Mouse (Mus musculus): Measurements from ENCODE around the gene Slc6a6. TPM values are rescaled to one million over a fixed set of nuclear protein-coding genes. Genes with fewer than 3 reads are reported as not detected.

Slc6a6 gene
- total and polyA plus RNA-seq, 3 experiments: 0.03 to 2.8 TPM; not detected in 1

DNA sequence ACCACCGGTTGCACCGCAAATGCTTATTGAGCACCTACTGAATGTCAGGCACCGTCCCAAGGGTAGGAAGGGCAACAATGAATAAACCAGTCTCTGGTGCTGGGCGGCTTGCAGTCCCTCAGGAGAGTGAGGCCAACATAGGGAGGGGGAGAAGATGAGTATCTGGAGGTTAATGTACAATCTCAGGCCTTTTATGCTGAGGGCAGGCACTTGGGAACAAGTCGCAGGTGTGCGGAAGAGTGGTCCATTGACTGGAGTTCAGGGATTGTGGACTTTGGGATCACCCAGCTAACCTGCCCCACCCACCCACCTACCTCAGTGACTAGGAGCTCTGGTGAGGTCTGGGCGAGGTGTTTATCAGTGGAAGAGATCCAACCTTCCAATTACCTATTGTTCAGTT, 6.8 kb downstream of the Slc6a6 start:
- H3K9me3 ChIP-seq (replicated peaks): no peaks in the 10 kb centered on the region
- peaks cover 2% of the 10 kb centered on the region; the same call in 1 of the 2 replicates for H3K27me3 ChIP-seq (ENCODE audit: insufficient read depth, low read length)
- no peaks in the 10 kb centered on the region for H3K36me3 ChIP-seq (replicated peaks)
- H3K4me3 ChIP-seq (ENCODE audit: low read depth, low read length): no peak overlapping the region
- H3K4me1 ChIP-seq (ENCODE audit: insufficient read depth, low read depth, low read length): no peaks in the 10 kb centered on the region
- TF ChIP-seq TAL1 (conservative IDR thresholded peaks at IDR 0.05; ENCODE audit: low read depth, low read length) (no peak), GATA1 (IDR thresholded peaks at IDR 0.05; ENCODE audit: borderline replicate concordance, low read length) (no peak), POLR2AphosphoS5 (IDR thresholded peaks at IDR 0.05; ENCODE audit: insufficient replicate concordance, low read depth, low read length) (no peak), GATA2 (IDR thresholded peaks at IDR 0.05; ENCODE audit: borderline replicate concordance, low read depth, low read length) (no peak), CTCF (IDR thresholded peaks at IDR 0.05; ENCODE audit: low read depth, low read length) (no peak)
- no peak for ATAC-seq (ENCODE audit: extremely low read depth, insufficient number of reproducible peaks, low FRiP score, poor library complexity, severe bottlenecking)
- DNase-seq (ENCODE audit: low spot score): no peak

DNA sequence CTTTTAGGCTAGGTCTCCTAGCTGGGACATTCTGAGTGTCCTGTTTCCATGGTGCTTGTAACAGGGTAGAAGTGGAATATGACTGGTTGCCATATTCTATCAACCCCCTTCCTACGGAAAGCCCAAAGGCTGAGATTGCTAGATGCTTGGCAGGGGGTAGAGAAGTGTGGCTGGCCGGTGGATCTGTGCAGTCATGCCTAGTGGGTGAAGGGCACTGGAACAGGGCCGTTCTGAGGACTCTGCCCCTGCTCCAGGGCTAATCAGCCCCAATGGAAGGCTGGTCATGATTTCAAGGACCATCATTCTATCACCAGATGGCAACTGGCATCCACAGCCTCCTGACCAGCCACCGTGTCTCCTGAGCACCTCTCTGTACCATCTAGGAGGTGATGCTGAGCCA, 7.7 kb downstream of the Slc6a6 start:
- Histone ChIP-seq H3K9me3 (replicated peaks) (no peaks in the 10 kb centered on the region), H3K4me3 (ENCODE audit: low read depth, low read length) (no peak overlapping the region), H3K27me3 (ENCODE audit: insufficient read depth, low read length) (peaks cover 2% of the 10 kb centered on the region; the same call in 1 of the 2 replicates), H3K36me3 (replicated peaks) (no peaks in the 10 kb centered on the region), H3K4me1 (ENCODE audit: insufficient read depth, low read depth, low read length) (no peaks in the 10 kb centered on the region)
- DNase-seq (ENCODE audit: low spot score) (no peak), ATAC-seq (ENCODE audit: extremely low read depth, insufficient number of reproducible peaks, low FRiP score, poor library complexity, severe bottlenecking) (no peak)
- TF ChIP-seq GATA2 (IDR thresholded peaks at IDR 0.05; ENCODE audit: borderline replicate concordance, low read depth, low read length) (no peak), TAL1 (conservative IDR thresholded peaks at IDR 0.05; ENCODE audit: low read depth, low read length) (no peak)

DNA sequence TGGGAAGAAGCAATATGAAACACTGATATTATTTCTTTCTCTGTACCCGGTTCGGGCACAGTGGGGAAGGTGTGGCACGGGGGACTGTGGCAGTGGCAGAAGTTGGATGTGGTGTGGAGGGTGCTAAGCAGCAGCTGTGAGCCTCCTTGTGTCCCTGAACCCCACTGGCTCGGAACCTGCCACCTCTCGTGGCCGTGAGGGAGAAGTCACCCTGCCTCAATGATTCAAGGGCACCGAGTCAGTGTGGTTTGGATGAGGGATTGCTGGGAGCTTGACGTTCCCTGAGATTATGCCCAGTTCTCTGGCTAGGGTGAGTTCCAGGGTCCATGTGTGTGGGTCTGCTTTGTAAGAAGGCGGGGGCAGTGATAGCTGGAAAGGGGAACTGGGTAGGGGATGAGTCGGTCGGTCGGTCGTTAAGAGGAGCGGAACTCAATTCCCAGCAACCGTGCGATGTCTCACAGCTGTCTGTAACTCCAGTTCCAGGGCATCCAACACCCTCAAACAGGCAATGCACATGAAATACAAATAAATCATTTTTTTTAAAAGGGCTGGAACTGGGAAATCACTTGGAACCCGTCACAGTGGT, 9.5 kb downstream of the Slc6a6 start:
- Histone ChIP-seq H3K4me3 (ENCODE audit: low read depth, low read length) (no peak overlapping the region), H3K27me3 (ENCODE audit: insufficient read depth, low read length) (peaks cover 2% of the 10 kb centered on the region; the same call in 1 of the 2 replicates), H3K36me3 (replicated peaks) (no peaks in the 10 kb centered on the region), H3K4me1 (ENCODE audit: insufficient read depth, low read depth, low read length) (no peaks in the 10 kb centered on the region), H3K9me3 (replicated peaks) (no peaks in the 10 kb centered on the region)
- ATAC-seq (ENCODE audit: extremely low read depth, insufficient number of reproducible peaks, low FRiP score, poor library complexity, severe bottlenecking): no peak
- TF ChIP-seq TAL1 (conservative IDR thresholded peaks at IDR 0.05; ENCODE audit: low read depth, low read length) (no peak), CTCF (IDR thresholded peaks at IDR 0.05; ENCODE audit: low read depth, low read length) (no peak)
- DNase-seq (ENCODE audit: low spot score): no peak

DNA sequence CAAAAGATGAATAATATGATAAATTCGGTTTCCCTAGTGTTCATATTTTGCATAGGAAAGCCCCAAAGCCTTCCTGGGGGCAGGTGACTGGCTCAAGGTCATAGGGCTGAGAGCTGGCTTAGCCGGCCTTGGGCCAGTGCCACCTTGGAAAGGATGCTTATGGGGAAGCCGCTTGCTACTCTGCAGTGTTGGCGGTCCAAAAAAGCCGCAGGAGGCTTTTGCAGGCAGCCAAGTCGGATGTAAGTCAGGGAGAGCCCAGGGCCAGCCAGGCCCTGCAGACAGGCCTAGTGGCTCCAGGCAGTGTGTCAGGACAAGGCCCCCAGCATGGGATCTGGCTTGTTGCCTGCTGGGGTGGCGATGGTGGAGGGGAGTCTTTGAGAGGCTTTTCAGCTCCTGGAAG, 10.8 kb downstream of the Slc6a6 start:
- DNase-seq (ENCODE audit: low spot score) (no peak), ATAC-seq (ENCODE audit: extremely low read depth, insufficient number of reproducible peaks, low FRiP score, poor library complexity, severe bottlenecking) (no peak)
- Histone ChIP-seq H3K36me3 (replicated peaks) (no peaks in the 10 kb centered on the region), H3K4me1 (ENCODE audit: insufficient read depth, low read depth, low read length) (no peaks in the 10 kb centered on the region), H3K9me3 (replicated peaks) (no peaks in the 10 kb centered on the region), H3K27me3 (ENCODE audit: insufficient read depth, low read length) (peaks cover 2% of the 10 kb centered on the region; the same call in 1 of the 2 replicates), H3K4me3 (ENCODE audit: low read depth, low read length) (no peak overlapping the region)
- TF ChIP-seq POLR2AphosphoS5 (IDR thresholded peaks at IDR 0.05; ENCODE audit: insufficient replicate concordance, low read depth, low read length) (no peak), GATA2 (IDR thresholded peaks at IDR 0.05; ENCODE audit: borderline replicate concordance, low read depth, low read length) (no peak), TAL1 (conservative IDR thresholded peaks at IDR 0.05; ENCODE audit: low read depth, low read length) (no peak), GATA1 (IDR thresholded peaks at IDR 0.05; ENCODE audit: borderline replicate concordance, low read length) (no peak), CTCF (IDR thresholded peaks at IDR 0.05; ENCODE audit: low read depth, low read length) (no peak)

DNA sequence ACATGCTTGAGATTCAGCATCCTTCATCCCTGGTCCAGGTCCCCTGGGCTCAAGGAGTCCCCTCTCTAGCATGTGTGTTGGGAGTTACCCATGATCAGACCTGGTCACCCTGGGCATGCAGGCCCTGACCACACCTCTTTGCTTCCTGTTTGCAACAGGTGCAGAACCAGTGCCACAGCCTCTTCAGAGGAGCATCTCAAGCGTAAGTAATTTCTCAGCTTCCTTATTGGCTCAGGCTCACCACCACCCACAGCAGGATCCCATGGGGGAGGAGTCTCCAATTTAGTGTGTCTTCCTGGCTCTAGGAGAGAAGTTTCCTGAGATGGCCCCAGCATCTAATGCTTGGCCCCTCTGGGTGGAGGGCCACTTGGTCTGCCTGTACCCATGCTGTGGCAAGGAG, 15.0 kb downstream of the Slc6a6 start:
- Histone ChIP-seq H3K36me3 (replicated peaks) (no peaks in the 10 kb centered on the region), H3K4me1 (ENCODE audit: insufficient read depth, low read depth, low read length) (no peaks in the 10 kb centered on the region)

GRCm38 (mm10) chr6:91699482-91700200, 15.8 kb downstream of the Slc6a6 start:
- no peak for TF ChIP-seq POLR2AphosphoS5 (IDR thresholded peaks at IDR 0.05; ENCODE audit: insufficient replicate concordance, low read depth, low read length)
- TF ChIP-seq GATA1 (IDR thresholded peaks at IDR 0.05; ENCODE audit: borderline replicate concordance, low read length): no peak
- no peak for TF ChIP-seq GATA2 (IDR thresholded peaks at IDR 0.05; ENCODE audit: borderline replicate concordance, low read depth, low read length)
- no peak for TF ChIP-seq TAL1 (conservative IDR thresholded peaks at IDR 0.05; ENCODE audit: low read depth, low read length)
- TF ChIP-seq CTCF (IDR thresholded peaks at IDR 0.05; ENCODE audit: low read depth, low read length): no peak
- Histone ChIP-seq H3K4me1 (ENCODE audit: insufficient read depth, low read depth, low read length) (no peaks in the 10 kb centered on the region), H3K36me3 (replicated peaks) (no peaks in the 10 kb centered on the region), H3K4me3 (ENCODE audit: low read depth, low read length) (no peak overlapping the region), H3K27me3 (ENCODE audit: insufficient read depth, low read length) (peaks cover 4% of the 10 kb centered on the region; the same call in 1 of the 2 replicates), H3K9me3 (replicated peaks) (no peaks in the 10 kb centered on the region)
- DNase-seq (ENCODE audit: low spot score) (no peak), ATAC-seq (ENCODE audit: extremely low read depth, insufficient number of reproducible peaks, low FRiP score, poor library complexity, severe bottlenecking) (0 out of 2 replicates have a peak, but pooled peaks have one; percentile 30)

More for the DNA sequence above, 15.0 kb downstream of the Slc6a6 start:
- DNase-seq (ENCODE audit: low spot score) (no peak), ATAC-seq (ENCODE audit: extremely low read depth, insufficient number of reproducible peaks, low FRiP score, poor library complexity, severe bottlenecking) (peak; percentile 58)
- TF ChIP-seq GATA1 (IDR thresholded peaks at IDR 0.05; ENCODE audit: borderline replicate concordance, low read length) (no peak), TAL1 (conservative IDR thresholded peaks at IDR 0.05; ENCODE audit: low read depth, low read length) (no peak)
- Histone ChIP-seq H3K9me3 (replicated peaks) (no peaks in the 10 kb centered on the region), H3K4me3 (ENCODE audit: low read depth, low read length) (no peak overlapping the region), H3K27me3 (ENCODE audit: insufficient read depth, low read length) (peaks cover 4% of the 10 kb centered on the region; the same call in 1 of the 2 replicates)
